Mouse (Mus musculus) olfactory bulb, adult 2 months (tissue): ENCODE data around the gene 2900026A02Rik. TPM values are rescaled to one million over a fixed set of nuclear protein-coding genes. Genes with fewer than 3 reads are reported as not detected.

Experiments
- H3K27ac ChIP-seq: fragments of 200-500 bp; 2 replicates; pipeline ENCODE4 v1.5.1; 2012; ENCODE audit warnings: low read depth, low read length; ENCODE audit not compliant: insufficient read depth
- H3K4me1 ChIP-seq: fragments of 200-500 bp; 2 replicates; pipeline ENCODE4 v1.6.1; 2012; ENCODE audit warnings: low read length; ENCODE audit not compliant: control insufficient read depth, insufficient read depth
- H3K4me3 ChIP-seq: fragments of 200-500 bp; 2 replicates; pipeline ENCODE4 v1.5.1; 2012; ENCODE audit warnings: mild to moderate bottlenecking, low read depth, low read length, moderate library complexity; ENCODE audit not compliant: insufficient read depth
- CTCF ChIP-seq: fragments of 200-500 bp; IDR thresholded peaks from 2 replicates; pipeline ENCODE4 v1.5.1; 2012; ENCODE audit warnings: low read depth, mild to moderate bottlenecking, low read length, moderate library complexity; ENCODE audit not compliant: insufficient read depth
- POLR2A ChIP-seq: fragments of 200-500 bp; IDR thresholded peaks from 2 replicates; pipeline ENCODE4 v1.6.1; 2012; ENCODE audit warnings: mild to moderate bottlenecking, low read depth, low read length, moderate library complexity; ENCODE audit not compliant: insufficient read depth
- WGBS: fragments of 180-500 bp; shearing (Covaris S2); methylation state at CpG from one replicate; pipeline ENCODE4 v1.1.7; 2018; 5-methylcytosine and 5-hydroxymethylcytosine counted together
- polyA plus RNA-seq: library from polyadenylated mRNA; stranded (reverse); fragments of >200 nt; gene quantifications from 2 replicates; pipeline ENCODE4 v1.2.4, GENCODE M21; 2012; ENCODE audit warnings: low replicate concordance; ENCODE audit not compliant: missing spikeins, insufficient read depth, insufficient read length

The 2900026A02Rik gene
- polyA plus RNA-seq, 1 experiment, result not detected

DNA sequence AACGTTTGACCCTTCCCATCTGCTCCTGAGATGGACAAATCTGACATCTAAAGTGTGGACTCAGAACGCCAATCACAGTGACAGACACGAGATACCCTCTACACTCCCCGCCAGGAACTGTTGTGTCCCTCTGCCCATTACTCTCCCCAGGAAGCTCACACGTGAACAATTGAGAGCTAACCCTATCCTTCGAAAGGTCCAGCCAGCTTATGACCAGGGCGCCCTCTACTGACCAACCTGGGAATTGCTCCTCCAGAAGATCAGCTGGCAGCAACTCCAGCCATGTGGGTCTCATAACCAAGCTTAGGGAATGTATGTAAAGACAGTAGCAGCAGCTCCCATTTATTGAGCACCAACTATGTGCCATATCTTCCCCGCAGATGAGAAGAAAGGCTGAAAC, 65.9 kb downstream of the 2900026A02Rik start:
- TF ChIP-seq POLR2A (no peak), CTCF (peak; percentile 74)
- peaks cover 53% of the 10 kb centered on the region for H3K4me1 ChIP-seq
- H3K27ac ChIP-seq, result no peak overlapping the region
- H3K4me3 ChIP-seq, result no peak overlapping the region
- 10% methylated on average over 8 of the region's 8 CpGs for WGBS

DNA sequence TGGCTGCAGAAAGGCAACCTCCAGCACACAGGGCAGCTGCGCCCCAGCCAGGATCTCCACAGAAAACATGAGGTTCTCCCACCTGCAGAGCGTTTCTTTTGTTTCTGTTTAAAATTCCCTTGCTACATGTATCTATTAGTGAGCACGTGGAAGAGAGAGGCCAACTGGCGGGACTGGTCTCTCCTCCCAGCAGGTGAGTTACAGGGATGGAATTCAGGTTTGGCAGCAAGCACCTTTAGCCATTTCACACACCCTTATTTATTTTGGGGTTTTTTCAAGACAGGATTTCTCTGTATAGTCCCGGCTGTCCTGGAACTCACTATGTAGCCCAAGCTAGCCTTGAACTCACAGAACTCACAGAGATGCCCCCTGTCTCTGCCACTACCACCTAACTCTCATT, 66.6 kb downstream of the 2900026A02Rik start:
- H3K27ac ChIP-seq, result no peak overlapping the region
- 73% methylated on average over 5 of the region's 5 CpGs for WGBS
- H3K4me3 ChIP-seq, result no peak overlapping the region
- peaks cover 46% of the 10 kb centered on the region for H3K4me1 ChIP-seq
- no peak for TF ChIP-seq POLR2A
- TF ChIP-seq CTCF, result no peak

DNA sequence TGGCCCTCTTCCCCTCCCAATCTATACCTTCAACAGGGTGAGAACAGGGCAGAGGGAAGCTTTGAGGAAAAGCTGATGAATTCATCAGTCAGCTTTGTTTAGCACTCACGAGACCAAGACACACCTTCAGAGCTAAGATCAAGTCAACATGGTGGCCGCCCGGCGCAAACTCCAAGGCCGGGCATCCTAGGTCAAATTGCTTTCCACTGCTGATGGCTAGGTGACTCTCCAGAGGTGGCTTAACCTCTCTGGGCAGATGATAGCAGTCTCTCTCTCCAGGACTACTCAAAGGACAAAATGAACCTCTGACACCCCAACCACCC, 67.6 kb downstream of the 2900026A02Rik start:
- TF ChIP-seq CTCF, result no peak
- no peak for TF ChIP-seq POLR2A
- H3K27ac ChIP-seq, result no peak overlapping the region
- WGBS, result 90% methylated on average over 5 of the region's 5 CpGs
- H3K4me1 ChIP-seq, result peaks cover 45% of the 10 kb centered on the region
- no peak overlapping the region for H3K4me3 ChIP-seq

DNA sequence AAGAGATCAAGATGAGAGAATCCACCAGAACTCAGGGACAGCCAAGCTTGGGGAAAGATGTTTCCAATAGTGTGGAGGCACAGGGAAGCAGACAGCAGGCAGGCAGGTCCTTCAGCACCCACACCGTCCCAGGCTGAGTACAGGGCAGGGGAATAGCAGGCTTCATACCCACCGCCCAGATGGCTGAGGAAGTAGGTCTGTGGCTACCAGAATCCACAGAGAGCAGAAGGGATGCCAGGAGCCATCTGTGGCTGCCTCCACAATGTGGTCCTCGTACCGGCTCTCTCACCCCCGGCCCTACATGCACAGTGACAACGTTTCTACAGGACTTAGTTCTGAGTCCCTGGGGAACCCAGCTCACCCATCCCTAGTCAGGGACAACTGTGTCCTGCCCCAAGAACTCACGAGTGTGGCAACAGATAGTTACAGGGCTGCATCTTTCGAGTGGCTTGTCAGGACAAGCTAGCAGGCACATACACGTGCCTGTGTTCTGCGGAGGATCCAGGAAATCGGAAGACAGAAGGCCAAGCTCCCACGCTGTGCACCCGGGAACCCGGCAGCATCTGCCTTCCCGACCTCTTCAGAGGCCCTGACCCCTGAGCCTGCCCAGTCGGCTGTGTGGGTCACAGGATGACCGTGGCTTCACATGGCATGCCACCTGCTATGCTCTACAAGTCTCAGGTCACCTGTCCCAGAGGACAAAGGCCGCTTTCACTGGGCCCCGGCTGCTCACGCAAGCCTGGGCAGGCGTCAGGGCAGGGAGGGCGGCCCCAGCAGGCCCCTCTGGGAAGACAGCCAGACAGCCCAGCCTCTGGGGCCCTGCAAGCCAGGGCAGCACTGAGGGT, 68.2 kb downstream of the 2900026A02Rik start:
- Histone ChIP-seq H3K4me1 (peaks cover 45% of the 10 kb centered on the region), H3K27ac (no peak overlapping the region), H3K4me3 (no peak overlapping the region)
- no peak for TF ChIP-seq POLR2A
- TF ChIP-seq CTCF, result no peak
- WGBS, result 53% methylated on average over 22 of the region's 22 CpGs

DNA sequence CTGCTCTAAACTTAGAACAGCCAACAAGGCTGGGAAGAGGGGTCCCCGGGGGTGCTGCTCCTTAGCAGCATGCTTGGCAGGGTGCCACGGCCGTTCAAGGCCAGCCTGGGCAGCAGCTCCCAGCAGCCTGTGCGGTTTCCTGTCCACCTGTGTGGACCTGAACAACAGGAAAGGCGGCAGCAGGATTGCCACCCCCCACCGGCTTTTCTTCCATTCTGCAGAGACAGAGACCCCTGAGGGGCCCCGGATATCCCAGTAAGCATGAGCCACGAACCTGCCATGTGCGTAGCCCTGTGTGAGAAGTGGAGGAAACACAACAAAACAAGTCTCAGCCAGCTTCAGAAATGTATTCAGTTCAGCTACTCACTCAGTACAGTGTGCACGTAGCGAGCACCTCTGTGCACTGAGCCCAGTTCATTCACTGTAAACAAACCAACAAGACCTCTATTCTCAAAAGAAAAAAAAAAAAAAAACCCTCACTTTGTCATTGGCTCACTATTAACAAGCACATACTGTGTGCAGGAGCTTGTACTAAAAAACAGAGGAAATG, 69.4 kb downstream of the 2900026A02Rik start:
- TF ChIP-seq POLR2A (no peak), CTCF (no peak)
- no peak overlapping the region for H3K4me3 ChIP-seq
- no peak overlapping the region for H3K27ac ChIP-seq
- H3K4me1 ChIP-seq, result peaks cover 45% of the 10 kb centered on the region
- 43% methylated on average over 11 of the region's 11 CpGs for WGBS

DNA sequence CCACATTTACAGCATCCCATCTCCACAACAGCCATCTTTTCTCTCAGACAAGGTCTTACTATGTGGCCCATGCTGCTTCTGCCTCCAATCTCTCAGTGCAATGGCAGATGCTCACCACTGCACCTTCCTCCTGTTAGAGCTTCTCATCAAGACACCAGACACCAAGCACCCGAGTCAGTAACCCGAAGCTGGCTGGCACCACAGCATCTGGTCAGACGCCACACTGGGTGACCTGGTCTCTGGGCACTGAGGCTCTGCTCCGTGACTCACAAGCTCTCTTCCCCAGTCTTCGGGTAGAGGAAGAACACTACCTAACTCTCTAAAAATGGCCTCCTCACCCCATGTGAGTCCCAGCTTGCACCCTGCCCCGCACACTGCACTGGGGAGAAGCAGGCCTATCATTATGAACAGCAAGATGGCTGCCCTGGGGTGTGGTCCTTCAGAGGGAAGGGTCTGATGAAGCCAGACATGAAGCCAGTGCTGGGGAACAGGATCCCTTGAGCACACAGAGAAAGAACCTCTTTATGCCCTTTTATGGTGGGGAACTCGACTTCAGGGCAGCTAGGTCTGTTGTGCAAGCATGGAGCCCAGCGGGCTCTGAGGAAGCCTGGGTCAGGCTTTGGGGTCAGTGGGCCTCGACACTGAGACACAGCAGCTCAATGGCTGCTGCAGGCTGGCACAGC, 70.0 kb downstream of the 2900026A02Rik start:
- TF ChIP-seq CTCF (no peak), POLR2A (no peak)
- no peak overlapping the region for H3K4me3 ChIP-seq
- H3K4me1 ChIP-seq, result peaks cover 52% of the 10 kb centered on the region
- no peak overlapping the region for H3K27ac ChIP-seq
- whole genome bisulfite sequencing, result 70% methylated on average over 9 of the region's 9 CpGs

DNA sequence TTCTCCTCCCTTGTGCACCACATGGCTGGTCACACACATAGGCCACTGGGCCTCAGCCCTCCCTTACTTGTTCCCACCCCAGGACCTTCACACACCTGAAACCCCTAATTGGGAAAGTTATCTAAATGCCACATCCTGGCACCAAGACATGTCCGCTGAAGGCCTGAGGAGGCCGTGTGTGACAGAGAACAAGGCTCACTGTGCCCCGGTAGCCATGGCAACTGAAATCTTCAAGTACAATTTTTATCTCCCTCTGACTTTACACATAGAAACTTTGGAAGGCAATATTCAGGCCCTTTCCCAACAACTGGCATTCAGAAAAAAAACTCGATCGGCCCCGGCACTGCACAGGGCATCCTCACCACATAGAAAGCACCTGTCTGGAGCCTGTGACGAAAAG, 72.0 kb downstream of the 2900026A02Rik start:
- peaks cover 64% of the 10 kb centered on the region for H3K4me1 ChIP-seq
- H3K27ac ChIP-seq, result no peak overlapping the region
- TF ChIP-seq CTCF (no peak), POLR2A (no peak)
- H3K4me3 ChIP-seq, result no peak overlapping the region
- WGBS, result 49% methylated on average over 7 of the region's 7 CpGs

DNA sequence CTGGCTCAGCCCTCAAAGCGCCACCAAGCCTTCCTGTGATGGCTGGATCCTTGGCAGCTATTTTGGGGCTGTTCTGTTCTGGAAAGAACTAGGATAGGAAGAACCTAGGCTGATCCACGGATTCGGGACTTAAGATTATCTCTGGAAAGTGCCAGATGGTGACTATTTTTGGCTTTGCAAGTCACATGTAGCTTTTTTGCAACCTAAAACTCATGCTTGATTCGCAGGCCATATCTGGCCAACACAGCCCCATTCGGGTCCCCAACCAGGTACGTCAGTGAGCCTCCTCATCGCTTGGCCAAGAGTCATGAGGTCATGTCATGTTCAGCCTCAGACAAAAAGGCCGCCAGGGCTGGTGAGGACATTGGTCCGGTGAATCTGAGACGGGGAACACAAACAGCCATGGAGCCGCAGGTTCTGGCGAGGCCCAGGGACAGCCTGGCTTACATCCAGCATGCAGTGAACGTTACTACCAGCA, 73.0 kb downstream of the 2900026A02Rik start:
- H3K27ac ChIP-seq, result 0 out of 2 replicates have a peak overlapping the region, but pooled peaks have one; percentile 48
- TF ChIP-seq POLR2A, result no peak
- no peak for TF ChIP-seq CTCF
- no peak overlapping the region for H3K4me3 ChIP-seq
- WGBS, result 62% methylated on average over 13 of the region's 13 CpGs
- peaks cover 68% of the 10 kb centered on the region for H3K4me1 ChIP-seq

DNA sequence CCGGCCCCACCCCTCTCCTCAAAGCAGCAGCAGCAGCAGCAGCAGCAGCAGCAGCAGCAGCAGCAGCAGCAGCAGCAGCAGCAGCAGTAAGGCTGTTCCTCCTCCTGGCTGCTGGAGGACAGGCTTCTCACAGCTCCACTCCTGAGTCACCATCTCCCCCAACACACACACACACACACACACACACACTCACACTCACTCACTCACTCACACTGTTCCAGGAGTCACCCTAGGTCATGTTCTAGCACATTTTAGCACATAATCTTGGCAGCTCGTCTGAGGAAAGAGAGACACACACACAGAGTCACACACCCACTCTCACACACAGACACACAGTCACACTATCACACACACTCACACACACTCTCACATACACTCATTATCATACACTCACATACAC, 74.4 kb downstream of the 2900026A02Rik start:
- Histone ChIP-seq H3K4me1 (peaks cover 71% of the 10 kb centered on the region), H3K4me3 (no peak overlapping the region), H3K27ac (no peak overlapping the region)
- 31% methylated on average over 2 of the region's 2 CpGs for WGBS
- TF ChIP-seq CTCF, result no peak
- TF ChIP-seq POLR2A, result no peak
